Mouse (Mus musculus): ENCODE results near the gene Enpp4.

DNA sequence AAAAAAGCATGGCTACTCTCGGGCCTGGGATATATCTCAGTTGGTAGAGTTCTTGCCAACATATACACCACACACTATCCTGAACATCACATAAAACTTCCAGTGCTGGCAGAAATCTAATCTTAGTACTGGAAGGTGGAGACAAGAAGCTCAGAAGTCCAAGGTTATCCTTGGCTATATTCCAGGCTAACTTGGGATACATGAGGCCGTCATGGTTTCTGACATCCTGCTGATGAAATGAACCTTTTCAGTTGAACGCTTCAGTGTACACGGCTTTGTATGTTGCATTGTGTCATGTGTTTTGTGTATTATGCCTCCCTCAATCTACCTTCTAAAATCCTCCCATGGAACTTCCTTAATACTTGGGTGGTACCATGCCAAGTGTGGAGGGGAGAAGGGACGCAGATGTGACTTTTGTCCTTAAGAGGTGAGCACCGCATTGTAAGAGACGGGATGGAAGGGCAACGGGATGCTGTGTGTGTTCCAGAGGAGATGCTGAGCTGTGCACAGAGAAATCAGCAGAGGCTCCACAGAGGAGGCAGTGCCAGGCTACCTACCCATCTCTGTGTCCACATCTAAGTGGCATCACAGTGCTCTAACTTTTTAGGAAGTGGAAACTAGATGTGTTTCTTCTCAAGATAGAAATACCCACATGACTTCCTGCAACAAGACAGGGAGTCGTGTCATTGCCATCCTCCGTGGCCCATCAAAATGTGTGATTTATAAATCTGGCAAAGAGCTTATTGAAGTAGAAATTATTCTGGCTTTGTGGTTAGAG, 31.4 kb upstream of the Enpp4 start:
- TF ChIP-seq CTCF (IDR thresholded peaks at IDR 0.05; ENCODE audit: low read depth) (no peak), EP300 (IDR thresholded peaks at IDR 0.05; ENCODE audit: low read depth) (no peak)
